20 mouse cellular contexts compared by ENCODE assay signal in genomic region chr19:60382661-60383060, GRCm38 (mm10).
"Had no signal": no experiment of that assay in that cellular context is flagged by ENCODE, and none has a peak within 500 bp of the region (broad histone marks: within the 10 kb centered on the region; RNA-seq: fewer than 3 reads in every experiment).

No protein-coding gene starts in this region.

- H3K4me3 ChIP-seq: limb, embryonic 13.5 days; midbrain, embryonic 13.5 days; myocyte; neural tube, embryonic 13.5 days; stomach, embryonic 15.5 days had no signal

- H3K36me3 ChIP-seq: limb, embryonic 13.5 days; midbrain, embryonic 13.5 days; neural tube, embryonic 13.5 days; stomach, embryonic 15.5 days had no signal

- ATAC-seq: liver, postnatal 0 days; lung, postnatal 0 days; midbrain, embryonic 13.5 days; midbrain, embryonic 16.5 days had no signal

- H3K9me3 ChIP-seq: limb, embryonic 13.5 days; midbrain, embryonic 13.5 days; neural tube, embryonic 13.5 days; stomach, embryonic 15.5 days had no signal

- DNase-seq: kidney, adult 2 months; kidney, postnatal 10 days; kidney, postnatal 36 days; left cerebral cortex, postnatal 4 days; liver; liver, postnatal 0 days; lung, embryonic 14.5 days; retina, postnatal 1 day; right cerebral cortex, postnatal 25 days; spleen, adult 18-20 months; thymus, postnatal 36 days had no signal

- H3K9ac ChIP-seq: limb, embryonic 13.5 days; liver, embryonic 14.5 days; liver, postnatal 0 days; lung, embryonic 14.5 days; midbrain, embryonic 13.5 days; neural tube, embryonic 13.5 days; stomach, embryonic 15.5 days had no signal

- H3K27ac ChIP-seq: limb, embryonic 13.5 days; liver, embryonic 14.5 days; macrophage; midbrain, embryonic 13.5 days; neural tube, embryonic 13.5 days; stomach, embryonic 15.5 days had no signal

- H3K4me1 ChIP-seq: midbrain, embryonic 13.5 days; neural tube, embryonic 13.5 days; stomach, embryonic 15.5 days had no signal

- H3K4me2 ChIP-seq: limb, embryonic 13.5 days; lung, embryonic 14.5 days; midbrain, embryonic 13.5 days; neural tube, embryonic 13.5 days; stomach, embryonic 15.5 days had no signal

- H3K27me3 ChIP-seq: midbrain, embryonic 13.5 days; neural tube, embryonic 13.5 days; stomach, embryonic 15.5 days had no signal
